Mouse (Mus musculus): ENCODE data around the gene Olfr332.

GRCm38 (mm10) chr11:58492455-58492854, at the start of gene Olfr332:
- TF ChIP-seq GATA1 (IDR thresholded peaks at IDR 0.05; ENCODE audit: borderline replicate concordance, low read length) (no peak), FLI1 (IDR thresholded peaks at IDR 0.05; ENCODE audit: low read length) (no peak)

Data from megakaryocyte, embryonic 14.5 days (primary cell).